Mouse (Mus musculus) cortical plate, adult 2 months (tissue): ENCODE measurements at regions not wholly inside any gene's neighbourhood (a gene's known extent, or its start where the extent isn't known, plus 50 kb on each side); places are given as distances from the start of the nearest gene placed in this dataset.

Source experiments
- CTCF ChIP-seq: fragments of 200-500 bp; IDR thresholded peaks from 2 replicates; pipeline ENCODE4 v1.5.1; 2011; ENCODE audit warnings: mild to moderate bottlenecking, control low read depth, low read length; ENCODE audit not compliant: insufficient read depth; ENCODE audit errors: extremely low read depth
- POLR2A ChIP-seq: fragments of 200-500 bp; IDR thresholded peaks from 2 replicates; pipeline ENCODE4 v1.6.1; 2011; ENCODE audit warnings: mild to moderate bottlenecking, low read length, control low read depth; ENCODE audit not compliant: insufficient read depth; ENCODE audit errors: extremely low read depth

DNA sequence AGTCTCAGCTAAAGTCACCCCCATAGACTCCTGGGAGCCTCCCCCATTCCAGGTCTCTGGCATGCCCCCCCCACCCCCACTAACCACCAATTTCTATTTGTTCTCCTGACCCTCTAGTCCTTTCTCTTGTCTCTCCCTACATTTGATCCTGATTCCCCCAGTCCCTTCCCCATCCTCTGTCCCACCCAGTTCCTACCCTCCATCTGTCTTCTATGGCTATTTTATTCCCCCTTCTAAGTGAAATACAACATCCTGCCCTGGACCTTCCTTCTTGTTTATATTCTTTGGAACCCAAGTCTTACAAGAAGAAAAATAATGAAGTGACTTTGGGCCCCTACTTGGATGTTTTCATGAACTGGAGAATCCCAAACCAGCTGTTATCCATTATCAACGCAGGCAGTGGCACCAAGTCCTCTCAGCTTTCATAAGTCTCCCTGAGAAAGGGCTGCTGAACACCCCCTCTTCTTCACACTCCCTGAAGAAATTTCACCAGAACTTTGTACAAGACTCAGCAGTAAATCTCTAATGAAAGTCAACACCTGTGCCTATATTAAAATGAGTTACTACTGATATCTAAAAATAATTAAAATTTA lies 108.1 kb upstream of the Ercc4 start:
- no peak for TF ChIP-seq POLR2A
- no peak for TF ChIP-seq CTCF
